Comparison of ENCODE assay signal across 8 mouse cellular contexts in genomic region chr7:7136379-7136866, GRCm38 (mm10). TPM values are rescaled to one million over a fixed set of nuclear protein-coding genes. Genes with fewer than 3 reads are reported as not detected.
DNase-seq lines count a peak whose midpoint lies in the region; ATAC-seq and TF ChIP-seq lines count a peak whose summit lies in the region.

TSS of gene Zfp773 (minus strand) at chr7:7136755.

- ATAC-seq in erythroid progenitor cell, adult 5-6 weeks (replicated peaks; ENCODE audit: low FRiP score, poor library complexity, severe bottlenecking): no peak

- H3K27ac ChIP-seq in gastrocnemius, adult 2 months: peak within 1 kb of the TSS; percentile 72
- peak within 1 kb of the TSS; percentile 71 for H3K27ac ChIP-seq in left cerebral cortex, adult 2 months

- H3K4me3 ChIP-seq in gastrocnemius, adult 2 months: peak within 1 kb of the TSS; percentile 81
- H3K4me3 ChIP-seq in left cerebral cortex, adult 2 months: peak within 1 kb of the TSS; percentile 64

- intact Hi-C loops in gastrocnemius, adult 2 months (cut with DNase I): no loop called here
- intact Hi-C loops in left cerebral cortex, adult 2 months (cut with DNase I): loop anchor here (5.0 kb wide), 3 partner anchors 36 to 161 kb away; partner anchors contain the start of genes Gm45844 and Zfp418

- TF ChIP-seq CTCF in gastrocnemius, adult 2 months (IDR thresholded peaks at IDR 0.05): peak; percentile 49
- TF ChIP-seq CTCF in left cerebral cortex, adult 2 months (IDR thresholded peaks at IDR 0.05): peak; percentile 55

- peak; percentile 15 for DNase-seq in adipocyte (ENCODE audit: low spot score)
- DNase-seq in cerebellum, postnatal 14 days: peak; percentile 75 to 77
- peak; percentile 48 for DNase-seq in gastrocnemius, adult 2 months
- peak; percentile 57 for DNase-seq in induced T-regulatory cell, adult 2 months (ENCODE audit: low read depth)
- DNase-seq in left cerebral cortex, adult 2 months (ENCODE audit: extremely low spot score in 1 of 2, low spot score in 2 of 2): peak; percentile 56 to 58
- peak; percentile 53 to 65 for DNase-seq in lung, postnatal 4 days
- peak; percentile 49 for DNase-seq in retina, postnatal 7 days (ENCODE audit: low read depth, low spot score)

RNA-seq across cellular contexts. Expression of gene Zfp773, which starts in this region (rescaled TPM):
- total RNA-seq in gastrocnemius, adult 2 months (2021): 1 to 10 TPM in 1 of 2 experiments, under 1 TPM in 1; 0.77 to 1.1 TPM
- total RNA-seq in left cerebral cortex, adult 2 months (2021): 1 to 10 TPM; 2.3 to 2.5 TPM
- not detected in 2 replicates for total RNA-seq in erythroid progenitor cell, adult 5-6 weeks (2015; ENCODE audit: low replicate concordance)
- total RNA-seq in erythroid progenitor cell, adult 5-6 weeks (2017; ENCODE audit: low replicate concordance): 0.39 and 0.53 TPM in 2 replicates

Comparison
In these comparisons a context has a peak if more than half of its experiments do, and no peak if none do; other contexts are left out.
1. DNase-seq: peak in every context shown above with its lines; median percentile 76 in cerebellum, postnatal 14 days; 59 in lung, postnatal 4 days; 57 in induced T-regulatory cell, adult 2 months; 57 in left cerebral cortex, adult 2 months; 49 in retina, postnatal 7 days; 48 in gastrocnemius, adult 2 months; 15 in adipocyte.